Mouse (Mus musculus): ENCODE measurements around the gene Rel.
"Not testable (repeated sequence)": the region's sequence is repeated elsewhere in the genome, so short reads cannot be mapped to it uniquely, and the experiment has no call there.

The Rel gene

DNA sequence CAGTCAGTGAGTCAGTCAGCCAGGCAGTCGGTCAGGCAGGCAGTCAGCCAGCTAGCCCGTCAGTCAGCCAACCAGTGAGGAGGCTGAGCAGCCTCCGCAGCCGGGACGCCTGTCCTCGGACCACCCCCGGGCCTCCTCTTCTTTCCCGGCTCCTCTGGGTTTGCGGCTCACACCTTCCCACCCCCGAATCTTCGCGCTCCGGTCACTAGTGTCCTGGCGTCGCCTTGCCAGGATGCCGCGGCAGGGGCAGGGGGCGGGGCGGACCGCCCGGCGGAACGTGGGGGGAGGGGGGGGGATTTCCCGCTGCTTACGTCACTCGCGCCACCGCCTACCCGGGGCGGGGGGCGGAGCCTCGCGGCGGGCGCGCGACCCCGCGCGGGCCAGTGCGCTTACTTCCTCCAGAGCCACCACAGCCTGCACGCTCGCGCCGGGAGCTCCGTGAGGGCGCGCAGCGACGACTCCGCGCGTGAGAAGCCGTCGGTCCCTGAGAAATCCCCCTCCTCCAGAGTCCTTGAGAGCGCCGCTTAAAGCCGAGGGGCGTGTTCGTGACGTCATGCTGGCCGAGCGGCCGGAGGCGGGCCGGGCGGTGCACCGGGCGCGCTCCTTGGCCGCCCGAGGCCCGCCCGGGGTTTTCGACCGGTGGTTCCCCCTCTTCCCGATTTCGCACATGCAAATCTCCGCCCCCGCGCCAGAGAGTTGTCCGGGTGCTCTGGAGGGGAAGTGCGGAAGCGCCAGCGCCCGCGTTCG is at the start of gene Rel:
TSS of gene Rel (minus strand) at position 211 of the 747 bp plus-strand sequence.
- peak; percentile 92 for DNase-seq

DNA sequence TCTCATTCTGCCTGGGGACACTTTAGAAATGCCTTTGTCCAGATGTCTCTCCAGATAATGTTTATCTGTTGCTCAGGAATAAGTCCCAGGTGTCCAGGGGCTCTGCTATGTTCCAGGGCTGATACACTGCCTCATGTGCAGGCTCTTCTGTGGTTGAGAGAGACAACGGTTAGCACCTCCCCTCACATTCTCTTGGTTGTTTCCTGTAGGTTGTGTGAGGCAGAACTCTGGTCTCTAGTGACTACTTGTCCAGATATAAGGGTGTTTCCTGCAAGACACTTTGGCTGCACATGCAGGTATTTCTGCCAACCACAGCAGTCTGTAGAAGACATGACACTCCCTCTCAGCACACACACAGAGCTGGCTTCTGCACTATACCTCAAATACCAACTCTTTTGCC is 48.0 kb upstream of the Rel start:
- DNase-seq: peak; percentile 6

DNA sequence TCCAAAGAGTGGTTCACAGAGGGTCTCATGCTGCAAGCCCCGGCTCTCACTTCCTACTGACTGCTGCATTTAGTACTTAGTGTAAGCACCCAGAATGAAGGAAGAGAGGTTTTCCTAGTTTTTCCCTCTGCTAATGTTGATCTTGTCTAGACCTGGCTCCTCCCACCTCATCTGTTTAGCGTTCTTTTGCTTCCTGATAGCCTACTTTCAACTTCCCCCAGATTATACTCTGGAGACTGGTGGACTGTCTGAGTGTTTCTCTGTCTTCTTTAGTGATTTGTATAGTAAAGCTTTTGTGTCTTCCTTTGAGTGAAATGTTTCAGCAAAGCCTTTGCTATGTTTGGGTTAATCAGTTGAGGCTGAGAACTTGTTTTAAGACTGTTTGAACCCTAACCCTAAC is 40.0 kb upstream of the Rel start:
- DNase-seq: no peak

DNA sequence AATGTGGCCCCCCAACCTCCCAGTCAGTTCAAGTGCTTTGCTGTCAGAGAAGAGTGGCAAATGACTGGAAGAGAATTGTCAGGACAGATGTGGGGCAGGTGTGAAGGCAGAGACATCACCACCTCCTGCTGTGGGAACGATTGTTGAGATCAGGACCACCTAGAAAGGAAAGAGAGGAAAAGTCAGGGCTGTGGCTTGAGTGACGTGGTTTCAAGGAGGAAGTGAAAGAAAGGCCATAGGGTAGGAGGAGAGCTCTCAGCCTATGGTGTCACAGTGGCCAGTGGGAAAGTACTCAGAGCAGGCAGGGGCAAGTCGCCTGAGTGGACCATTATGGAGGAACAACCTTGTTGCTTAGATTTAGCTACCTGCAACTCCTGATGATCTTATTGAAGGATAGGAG is 34.9 kb upstream of the Rel start:
- DNase-seq: no peak

DNA sequence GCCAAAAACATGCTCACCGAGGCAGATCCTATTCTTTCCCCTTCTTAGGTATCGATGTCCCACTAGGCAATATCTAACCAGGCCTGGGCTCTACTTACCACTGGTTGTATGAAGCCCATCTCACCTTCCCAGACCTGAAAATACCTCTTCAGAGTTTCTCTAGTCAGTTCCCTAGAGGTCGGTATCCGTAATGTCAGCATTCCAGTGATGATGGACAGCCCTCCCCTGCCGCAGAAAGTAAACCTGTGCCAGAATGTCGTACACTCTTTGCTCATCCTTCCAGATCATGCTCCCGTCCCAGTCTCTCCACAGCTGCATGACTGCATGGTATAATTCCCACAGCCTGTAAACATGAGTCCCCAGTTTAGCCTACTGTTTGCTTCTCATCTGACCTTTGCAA is 32.4 kb upstream of the Rel start:
- no peak for DNase-seq

DNA sequence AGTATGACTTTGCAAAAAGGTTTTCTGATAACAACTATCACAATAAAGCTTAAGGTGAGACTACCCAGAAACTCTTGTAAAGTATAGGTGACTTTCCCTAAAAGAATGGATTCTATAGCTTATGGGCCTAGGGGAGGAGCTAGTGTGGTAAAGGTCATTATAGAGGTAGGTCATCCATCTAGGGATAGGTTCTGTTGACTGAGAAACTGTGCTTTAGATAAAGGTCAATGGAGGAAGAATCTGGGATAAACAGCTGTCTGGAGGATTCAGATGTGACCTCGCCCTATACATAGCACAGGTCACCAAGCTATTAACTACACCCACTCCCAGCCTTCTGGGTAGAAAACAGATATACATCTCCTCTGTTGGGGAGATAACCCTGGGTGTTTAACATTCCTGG is 31.5 kb upstream of the Rel start:
- DNase-seq: no peak

DNA sequence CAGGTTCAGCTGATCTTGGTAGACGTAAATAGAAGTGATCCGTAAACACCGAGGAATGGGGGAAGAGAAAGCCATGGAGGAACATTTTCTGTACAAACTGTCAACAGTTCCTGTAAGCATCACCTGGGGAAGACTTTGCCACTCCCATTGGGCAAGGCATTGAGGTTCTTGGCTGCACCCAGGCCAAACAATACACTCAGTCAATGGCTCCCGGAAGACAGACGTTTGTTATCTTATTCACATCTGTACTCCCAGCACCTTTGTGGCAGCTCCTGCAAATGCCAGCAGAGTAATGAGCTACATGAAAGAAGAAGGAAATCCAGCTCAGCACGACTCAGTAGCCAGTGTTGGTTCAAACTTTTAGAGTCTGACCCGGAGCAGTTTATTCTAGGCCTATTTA is 31.1 kb upstream of the Rel start:
- DNase-seq: no peak

DNA sequence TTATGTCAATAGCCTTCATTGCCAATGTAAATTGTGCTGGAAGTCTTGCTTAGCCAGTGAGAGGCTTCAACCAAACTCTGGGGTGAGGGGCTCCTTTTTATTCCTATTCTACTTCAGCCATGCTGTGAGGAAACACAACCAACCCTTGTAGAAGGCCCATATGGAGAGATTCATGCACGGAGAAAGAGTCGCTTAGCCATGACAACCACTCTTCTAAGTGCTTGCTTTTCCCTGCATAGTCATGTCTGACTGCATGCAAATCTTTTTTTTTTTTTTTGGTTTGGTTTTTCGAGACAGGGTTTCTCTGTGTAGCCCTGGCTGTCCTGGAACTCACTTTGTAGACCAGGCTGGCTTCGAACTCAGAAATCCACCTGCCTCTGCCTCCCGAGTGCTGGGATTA is 12.9 kb upstream of the Rel start:
- DNase-seq: not testable (repeated sequence)

DNA sequence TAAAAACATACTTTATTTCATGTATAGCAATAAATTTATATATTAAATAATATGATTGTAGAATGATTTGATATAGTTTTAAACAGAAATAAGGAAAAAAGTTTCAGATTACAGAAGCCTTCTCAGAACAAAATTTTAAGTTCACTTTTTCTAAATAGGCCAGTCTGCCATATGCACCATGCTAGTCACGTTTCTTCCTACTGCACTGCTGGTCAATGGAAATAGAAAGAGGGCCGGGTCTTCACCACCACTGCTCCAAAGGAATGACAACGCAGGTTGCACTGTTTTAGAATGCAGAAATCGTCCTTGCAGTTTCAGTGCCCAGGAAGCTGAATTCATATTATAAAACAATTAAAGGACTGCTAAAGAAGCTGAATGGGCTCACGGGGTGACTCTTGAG is 12.3 kb upstream of the Rel start:
- no peak for DNase-seq

DNA sequence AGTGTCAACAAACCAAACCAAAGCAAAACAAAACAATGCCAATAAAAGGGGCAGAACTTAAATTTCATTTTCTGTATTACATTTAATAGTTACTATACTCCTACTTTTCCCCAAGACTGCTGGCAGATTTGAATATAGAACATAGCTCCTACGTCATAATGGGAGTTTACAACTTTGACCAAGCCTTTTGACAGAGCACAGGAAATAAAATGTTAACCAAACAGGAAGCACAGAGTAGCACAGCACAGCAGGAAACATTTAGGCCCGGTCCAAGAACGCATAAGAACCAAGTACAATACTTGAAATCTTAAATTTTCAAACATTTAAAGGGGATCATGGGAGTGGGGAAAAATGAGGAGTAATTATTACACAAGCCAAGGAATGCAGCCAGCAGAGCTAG is 11.3 kb upstream of the Rel start:
- DNase-seq: no peak

DNA sequence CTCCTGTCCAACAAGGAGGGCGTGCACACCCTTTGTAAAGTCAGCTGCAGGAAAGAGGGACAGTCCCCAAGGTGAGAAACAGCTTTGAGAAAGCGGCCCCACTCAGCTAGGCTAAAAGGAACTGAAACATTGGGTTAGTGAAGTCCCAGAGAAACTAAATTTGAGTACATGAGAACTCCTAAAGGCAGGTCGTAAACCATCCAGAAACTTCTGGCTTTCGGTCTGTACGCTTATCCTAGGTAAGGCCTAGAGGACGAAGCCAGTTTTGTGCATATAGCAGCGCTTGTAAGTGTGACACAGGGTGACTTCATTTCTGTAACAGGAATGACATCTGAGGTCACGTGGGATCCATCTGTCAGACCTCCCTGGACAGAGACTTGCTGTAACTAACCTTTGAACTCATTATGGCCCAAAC is 8.0 kb upstream of the Rel start:
- DNase-seq: no peak

DNA sequence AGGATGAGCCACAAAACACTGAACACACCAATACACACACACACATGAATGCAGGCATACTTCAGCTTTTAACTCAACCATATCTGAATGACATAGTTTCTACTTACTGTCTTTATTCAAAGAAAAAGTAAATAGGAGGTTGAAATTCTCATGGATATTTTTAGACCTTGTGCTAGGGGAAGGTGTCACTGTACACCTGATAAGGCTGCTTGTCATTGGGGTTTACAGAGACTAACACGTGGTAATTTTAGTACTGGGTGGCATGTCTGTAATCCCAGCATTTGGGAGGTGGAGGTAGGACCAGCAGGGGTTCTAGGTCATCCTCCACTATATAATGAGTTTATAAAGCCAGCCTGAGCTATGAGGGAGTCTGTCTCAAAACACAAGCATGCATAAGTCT is 1.7 kb upstream of the Rel start:
- no peak for DNase-seq

DNA sequence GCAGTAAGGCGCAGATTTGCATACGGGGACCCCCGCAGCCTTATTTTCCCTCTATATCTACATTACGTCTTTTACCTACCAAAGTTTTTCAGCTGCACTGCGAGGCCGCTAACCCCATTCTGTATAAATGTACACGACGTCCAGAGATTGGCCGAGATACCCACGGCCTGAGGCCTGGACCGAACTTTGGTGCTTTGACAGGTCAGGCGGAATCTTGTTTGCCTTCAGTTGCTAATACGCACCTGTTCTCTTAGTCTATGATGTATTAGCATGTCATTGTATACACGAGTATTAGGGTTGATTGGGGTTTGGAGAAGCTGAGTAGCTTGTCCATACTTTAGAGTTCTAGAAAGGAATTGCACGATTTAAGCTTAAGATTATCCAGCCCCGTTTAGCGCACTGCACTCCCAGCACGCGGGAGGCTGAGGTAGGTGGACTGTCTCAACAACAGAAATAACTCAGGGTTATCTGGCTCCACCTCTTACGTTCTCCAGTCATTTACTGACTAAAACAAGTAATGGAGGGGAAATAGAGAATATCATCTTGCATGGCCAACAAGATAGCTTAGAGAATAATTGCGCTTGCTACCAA is 832 bp upstream of the Rel start:
- DNase-seq: peak; percentile 9

DNA sequence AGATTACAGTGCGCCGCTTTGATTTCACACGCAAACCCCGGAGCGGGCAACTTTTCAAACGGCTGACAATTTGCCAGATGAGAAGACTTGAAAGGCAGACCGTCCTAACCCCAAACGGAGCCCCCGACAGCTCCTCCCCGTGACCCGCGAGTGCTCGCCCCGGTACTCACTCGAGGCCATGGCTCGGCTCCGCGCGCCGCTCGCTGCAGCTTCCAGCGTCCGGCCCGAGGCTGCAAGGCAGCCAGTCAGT is 335 bp downstream of the Rel start:
- DNase-seq: no peak

DNA sequence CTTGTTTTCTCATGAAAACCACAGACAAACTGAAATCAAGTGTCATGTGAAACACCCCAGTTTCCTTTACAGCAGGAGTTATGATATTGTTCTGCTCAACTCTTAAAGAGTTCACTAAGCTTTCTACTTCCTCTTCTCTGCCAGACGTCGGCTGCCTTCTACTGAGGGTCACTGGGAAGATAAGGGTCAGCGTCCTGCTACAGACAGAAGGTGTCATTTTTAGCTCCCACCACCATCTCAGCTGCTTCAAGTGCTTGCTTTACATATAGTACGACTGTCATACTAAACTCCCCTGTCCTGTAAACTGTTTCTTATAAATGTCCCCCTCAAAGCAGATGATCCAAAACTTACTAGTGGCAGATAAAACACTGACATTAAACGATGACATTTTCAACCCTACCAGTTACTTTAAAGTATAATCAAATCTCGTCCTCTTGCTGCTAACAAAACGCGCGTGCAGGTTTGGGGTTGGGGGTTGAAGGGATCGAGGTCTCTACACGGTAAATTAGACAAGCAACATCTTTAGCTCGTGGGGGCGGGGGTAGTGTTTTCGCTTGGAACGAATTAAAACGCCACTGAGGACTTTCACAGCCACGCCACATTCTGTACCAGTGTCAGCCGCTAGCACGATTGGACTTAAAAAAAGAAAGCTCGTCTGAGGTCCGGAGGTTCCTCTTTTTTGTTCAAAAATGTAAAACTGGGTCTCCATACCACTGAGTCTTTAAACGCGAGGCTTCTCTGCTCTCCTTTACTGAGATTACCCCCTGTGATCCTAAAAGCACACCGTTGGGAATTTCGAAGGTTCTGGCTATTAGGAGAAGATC is 872 bp downstream of the Rel start:
- DNase-seq: peak; percentile 47

DNA sequence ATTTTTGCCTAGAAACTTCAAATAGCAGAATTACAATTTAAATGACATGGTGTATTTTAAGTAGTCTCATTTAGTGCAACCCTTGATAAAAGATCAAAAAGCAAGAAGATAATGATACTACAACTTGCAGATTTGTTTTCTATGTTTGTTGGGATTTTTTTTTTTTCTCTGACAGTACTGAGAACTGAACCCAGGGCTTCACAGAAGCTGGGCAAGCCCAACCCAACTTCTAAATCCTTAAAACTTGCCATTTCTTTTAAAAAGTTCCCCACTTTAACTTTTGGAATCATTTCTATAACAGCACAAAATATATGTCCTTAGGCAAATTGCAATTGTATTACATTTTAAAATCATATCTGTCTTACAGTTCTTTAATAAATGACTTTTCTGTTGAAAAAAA is 1.7 kb downstream of the Rel start:
- DNase-seq: no peak

DNA sequence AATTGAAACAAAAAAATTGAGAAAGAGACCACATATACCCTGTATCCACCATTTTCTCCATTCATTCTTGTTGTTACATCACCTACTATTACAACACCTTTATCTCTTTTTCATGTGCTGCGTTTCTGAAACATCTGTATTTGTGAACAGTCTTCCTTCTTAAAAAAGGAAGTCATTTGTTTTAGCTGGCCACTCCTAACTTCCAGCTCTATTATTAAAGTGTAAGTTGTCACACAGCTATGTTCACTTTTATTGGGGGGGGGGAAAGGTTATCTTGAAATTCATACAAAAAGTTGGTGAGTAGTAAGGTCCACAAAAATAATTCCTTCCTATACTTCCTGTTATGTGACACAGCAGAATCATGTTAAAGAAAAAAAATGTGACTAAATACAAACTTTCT is 2.8 kb downstream of the Rel start:
- no peak for DNase-seq

DNA sequence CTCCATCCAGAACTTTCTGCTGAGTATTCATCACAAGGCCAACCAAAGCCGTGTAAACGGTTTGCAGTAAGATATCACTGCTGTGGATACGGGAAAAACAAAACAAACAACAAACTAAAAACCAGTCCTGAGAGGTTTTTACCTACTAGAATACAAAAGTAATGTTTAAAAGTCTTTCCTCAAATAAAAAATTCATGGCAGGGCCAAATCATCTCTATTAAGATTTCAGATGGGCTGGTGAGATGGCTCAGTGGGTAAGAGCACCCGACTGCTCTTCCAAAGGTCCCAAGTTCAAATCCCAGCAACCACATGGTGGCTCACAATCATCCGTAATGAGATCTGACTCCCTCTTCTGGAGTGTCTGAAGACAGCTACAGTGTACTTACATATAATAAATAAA is 3.4 kb downstream of the Rel start:
- not testable (repeated sequence) for DNase-seq

DNA sequence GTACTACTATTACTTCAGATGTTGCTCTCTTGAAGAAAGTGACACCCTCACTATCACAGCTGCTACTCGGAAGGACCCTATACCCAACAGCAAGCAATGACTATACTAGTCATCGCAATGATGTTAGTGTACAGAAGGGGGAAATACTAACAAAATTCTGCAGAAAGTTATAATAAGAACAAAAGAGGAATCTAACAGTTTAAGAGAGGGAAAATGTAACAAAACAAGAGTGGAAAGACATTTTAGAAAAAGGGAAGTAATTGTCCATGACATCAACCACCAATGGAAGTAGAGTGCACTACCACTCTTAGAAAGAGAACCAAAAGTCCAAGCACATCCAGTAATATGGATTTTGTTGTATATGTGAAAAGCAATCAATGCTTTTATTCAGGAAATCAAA is 8.1 kb downstream of the Rel start:
- DNase-seq: no peak

DNA sequence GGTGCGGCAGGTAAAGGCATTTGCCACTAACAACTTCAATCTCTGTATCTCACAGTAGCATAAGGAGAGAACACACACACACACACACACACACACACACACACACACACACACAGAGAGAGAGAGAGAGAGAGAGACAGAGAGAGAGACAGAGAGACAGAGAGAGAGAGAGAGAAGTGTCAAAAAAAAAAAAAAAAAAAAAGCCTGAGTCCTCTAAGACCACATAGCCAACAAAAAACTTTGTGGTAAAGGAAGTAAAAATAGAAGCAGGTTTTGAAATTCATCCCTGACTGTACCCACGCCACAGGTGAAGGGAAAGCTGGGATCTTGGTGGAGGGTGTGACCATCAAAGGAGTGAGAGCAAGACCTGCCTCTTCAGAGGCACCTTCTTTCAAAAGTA is 12.6 kb downstream of the Rel start:
- no peak for DNase-seq

DNA sequence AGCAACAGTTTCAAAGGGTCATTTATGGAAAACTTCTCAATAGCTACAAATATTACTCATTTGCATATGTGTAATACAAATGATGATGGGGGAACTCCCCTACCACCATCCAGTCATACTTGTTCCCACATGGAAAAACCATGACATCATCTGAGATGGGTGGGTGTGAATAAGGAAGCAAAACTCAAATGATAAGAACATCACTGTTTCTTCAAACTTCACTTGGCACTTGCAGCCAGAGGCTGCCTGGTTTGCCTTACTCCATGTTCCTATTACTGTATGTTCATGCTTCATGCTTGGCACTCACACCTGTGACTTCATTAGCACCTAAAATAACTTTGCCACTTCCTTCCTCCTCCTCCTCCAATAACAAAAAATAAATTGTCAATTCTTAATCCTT is 16.4 kb downstream of the Rel start:
- DNase-seq: no peak

DNA sequence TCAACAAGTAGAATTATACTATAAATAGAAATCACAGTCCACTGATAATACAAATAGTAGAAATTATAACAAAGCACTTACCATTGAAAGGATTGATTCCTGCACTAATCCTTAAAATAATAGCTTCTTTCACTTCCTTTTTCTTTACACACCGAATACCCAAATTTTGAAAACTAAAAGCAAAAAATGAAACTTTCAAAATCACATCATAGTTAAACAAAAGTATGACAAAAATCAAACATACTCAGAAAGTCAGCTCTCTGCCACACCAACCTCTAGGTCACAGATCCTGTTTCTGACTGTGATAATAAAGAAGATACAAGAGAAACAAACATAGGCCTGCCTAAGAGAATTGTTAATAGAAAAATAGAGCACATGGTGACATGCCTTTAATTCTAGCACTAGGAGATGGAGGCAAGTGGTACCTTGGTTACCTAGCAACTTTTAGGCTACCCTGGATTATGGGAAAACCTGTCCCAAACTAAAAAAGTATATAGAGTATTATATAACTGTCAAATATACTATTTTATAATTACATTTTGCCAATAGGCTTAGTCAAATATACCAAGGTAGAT is 17.5 kb downstream of the Rel start:
- no peak for DNase-seq

DNA sequence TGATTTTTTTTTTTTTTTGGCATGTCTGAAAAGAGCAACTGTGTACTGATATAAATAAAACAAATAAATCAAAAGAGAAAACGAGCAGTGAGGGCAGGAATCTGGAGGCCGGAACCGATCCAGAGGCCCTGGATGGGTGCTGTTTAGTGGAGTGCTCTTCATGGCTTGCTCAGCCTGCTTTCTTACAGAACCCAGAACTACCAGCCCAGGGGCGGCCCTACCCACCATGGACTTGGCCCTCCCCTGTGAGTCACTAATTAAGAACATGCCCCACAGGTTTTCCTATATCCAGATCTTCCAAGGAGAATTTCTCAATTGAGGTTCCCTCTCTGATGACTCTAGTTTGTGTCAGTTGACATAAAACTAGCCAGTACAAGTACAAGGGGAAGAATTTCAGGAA is 24.7 kb downstream of the Rel start:
- DNase-seq: no peak

DNA sequence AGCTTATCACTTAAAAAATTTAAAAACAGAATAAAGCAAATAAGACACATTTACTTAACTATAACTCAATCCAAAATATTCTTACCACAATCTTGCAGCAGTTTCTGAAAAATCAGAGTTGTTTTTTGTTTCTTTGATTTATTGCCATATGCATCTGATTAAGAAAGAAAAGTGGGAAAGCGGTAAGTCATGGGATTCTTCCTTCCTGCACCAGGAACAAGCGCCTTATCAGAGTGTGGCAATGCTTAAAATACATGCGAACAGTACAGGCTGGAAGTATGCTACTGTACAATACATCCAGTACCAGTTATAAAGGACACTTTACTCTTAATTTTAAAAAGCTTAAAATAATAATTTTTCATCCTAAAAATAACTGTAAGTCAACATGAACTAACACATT is 26.4 kb downstream of the Rel start:
- DNase-seq: no peak

Measured in thymus, postnatal 14 days (tissue).